21 mouse cellular contexts compared by ENCODE assay signal in the genomic region with DNA sequence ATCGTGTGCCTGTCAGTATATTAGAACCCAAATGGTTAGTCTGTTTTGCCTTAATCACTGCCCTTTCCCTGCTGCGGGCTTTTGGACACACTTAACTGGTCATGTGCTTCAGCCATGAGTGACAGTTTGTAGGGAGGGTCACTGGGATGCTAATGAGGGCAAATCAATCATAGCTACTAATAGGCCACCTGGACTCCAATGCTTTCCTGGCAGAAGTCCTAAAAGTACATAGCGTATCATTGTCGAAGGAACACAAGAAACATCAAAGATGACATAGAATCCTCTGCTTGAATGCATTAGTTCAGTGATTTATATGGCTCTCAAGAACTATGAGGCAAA.
DNase-seq lines count a peak whose midpoint lies in the region; ATAC-seq lines count a peak whose summit lies in the region.
"Had no signal": no experiment of that assay in that cellular context is flagged by ENCODE, and none has a peak within 500 bp of the region (broad histone marks: within the 10 kb centered on the region; RNA-seq: fewer than 3 reads in every experiment).

No protein-coding gene starts in this region.

- DNase-seq in cerebellum, postnatal 10 days: peak; percentile 29 to 42
- no peak for DNase-seq in cerebellum, postnatal 25 days
- DNase-seq in kidney, adult 8-10 months: no peak
- peak; percentile 4 for DNase-seq in retina, postnatal 1 day
- no peak for DNase-seq in retina, embryonic 14.5 days (ENCODE audit: low spot score)
- DNase-seq in gastrocnemius, postnatal 36 days: no peak
- no peak for DNase-seq in ovary, postnatal 36 days (ENCODE audit: low spot score)
- DNase-seq: adrenal gland, postnatal 14 days; cerebellum, adult 11-12 months; gastrocnemius, postnatal 14 days; heart, adult 2 months; heart, postnatal 36 days; kidney, postnatal 36 days; liver, postnatal 0 days; lung, postnatal 10 days; thymus, postnatal 14 days had no signal

- no peaks in the 10 kb centered on the region for H3K36me3 ChIP-seq in kidney, embryonic 15.5 days
- H3K36me3 ChIP-seq: limb, embryonic 10.5 days had no signal

- no peak overlapping the region for H3K4me2 ChIP-seq in kidney, embryonic 15.5 days
- H3K4me2 ChIP-seq: forebrain, embryonic 13.5 days had no signal

- 30% methylated on average over 4 of the region's 4 CpGs for WGBS in kidney, embryonic 15.5 days

- H3K4me3 ChIP-seq in kidney, embryonic 15.5 days (replicated peaks): no peak overlapping the region
- H3K4me3 ChIP-seq: forebrain, embryonic 13.5 days; heart, adult 2 months; limb, embryonic 10.5 days had no signal

- intact Hi-C loops in gastrocnemius, postnatal 36 days (cut with DNase I): no loop called here

- H3K4me1 ChIP-seq in kidney, embryonic 15.5 days: no peaks in the 10 kb centered on the region
- H3K4me1 ChIP-seq: limb, embryonic 10.5 days had no signal

- H3K27ac ChIP-seq in kidney, embryonic 15.5 days: no peak overlapping the region
- H3K27ac ChIP-seq: forebrain, embryonic 13.5 days; heart, adult 2 months; limb, embryonic 10.5 days had no signal

- ATAC-seq in kidney, embryonic 15.5 days (replicated peaks; ENCODE audit: low FRiP score): peak; percentile 78; the same call in 1 of the 2 replicates
- ATAC-seq: activated CD4-positive, CD25-positive, alpha-beta regulatory T cell, adult 4 months; CD4-positive, CD25-positive, alpha-beta regulatory T cell, adult 4 months; liver, postnatal 0 days had no signal

- H3K9me3 ChIP-seq in kidney, embryonic 15.5 days (replicated peaks): no peaks in the 10 kb centered on the region
- H3K9me3 ChIP-seq: forebrain, embryonic 13.5 days; limb, embryonic 10.5 days had no signal

- no peaks in the 10 kb centered on the region for H3K27me3 ChIP-seq in kidney, embryonic 15.5 days
- H3K27me3 ChIP-seq: forebrain, embryonic 13.5 days had no signal

- H3K9ac ChIP-seq in kidney, embryonic 15.5 days: no peak overlapping the region
- H3K9ac ChIP-seq: forebrain, embryonic 13.5 days; liver, postnatal 0 days had no signal

Comparison
In these comparisons a context has a peak if more than half of its experiments do, and no peak if none do; other contexts are left out.
1. DNase-seq: peak in cerebellum, postnatal 10 days (2 of 2) and retina, postnatal 1 day (single experiment); none in cerebellum, postnatal 25 days (0 of 2), kidney, adult 8-10 months (0 of 2), retina, embryonic 14.5 days (single experiment), gastrocnemius, postnatal 36 days (0 of 2) and ovary, postnatal 36 days (single experiment).